Mouse (Mus musculus) ZHBTc4 (cell line): ENCODE measurements around the gene Dnah1.

Experiments
- DNase-seq: peaks from one replicate; pipeline ENCODE4 v3.0.0-alpha.2; 2011; ENCODE audit warnings: low read depth, low spot score

The Dnah1 gene

GRCm38 (mm10) chr14:31319546-31319945, 4.2 kb downstream of the Dnah1 start:
- no peak for DNase-seq

- DNase-seq = no peak
These were observed 5.9 kb downstream of the Dnah1 start for GRCm38 (mm10) chr14:31317754-31318153.

- DNase-seq = no peak
These were observed 7.1 kb downstream of the Dnah1 start for GRCm38 (mm10) chr14:31316613-31317012.

GRCm38 (mm10) chr14:31313192-31313591, 10.5 kb downstream of the Dnah1 start:
- no peak for DNase-seq

DNA sequence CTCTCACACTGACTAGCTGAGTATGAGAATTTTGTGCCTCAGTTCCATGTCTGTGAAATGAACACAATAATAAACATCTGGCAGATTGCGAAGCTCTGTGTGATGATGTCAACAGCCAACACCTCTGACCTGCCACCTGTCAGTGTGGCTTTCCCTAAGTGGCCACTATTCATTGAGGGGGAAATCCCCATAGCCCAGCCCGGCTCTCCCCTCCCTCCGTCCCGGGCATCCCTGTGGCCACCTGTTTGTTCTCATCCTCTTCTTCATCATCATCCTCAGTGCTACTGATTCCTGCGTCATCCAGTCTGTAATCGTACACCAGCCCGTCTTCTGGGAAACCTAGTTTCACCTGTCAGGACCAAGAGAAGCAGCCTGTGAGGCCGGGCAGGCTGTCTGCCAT, 38.0 kb downstream of the Dnah1 start:
- DNase-seq = no peak

DNA sequence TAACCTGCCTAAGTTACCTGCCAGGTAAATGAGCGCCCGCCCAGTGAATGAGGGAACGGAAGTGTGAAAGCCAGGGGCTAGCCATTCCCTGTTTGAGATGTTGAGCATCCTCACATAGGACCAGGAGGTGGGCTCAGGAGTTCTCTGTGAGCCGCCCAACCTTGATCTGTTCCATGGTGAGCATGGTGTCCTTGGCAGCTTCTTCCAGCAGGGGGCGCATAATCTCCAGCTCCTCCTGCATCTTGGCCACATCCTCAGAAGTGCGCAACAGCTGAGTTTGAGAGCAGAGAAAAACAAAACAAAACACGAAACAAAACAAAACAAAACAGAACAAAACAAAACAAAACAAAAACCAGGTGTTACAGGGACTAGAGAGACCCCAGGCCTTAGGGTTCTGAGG, 51.5 kb downstream of the Dnah1 start:
- DNase-seq = peak; percentile 85

GRCm38 (mm10) chr14:31271121-31271520, 52.6 kb downstream of the Dnah1 start:
- DNase-seq = no peak

DNA sequence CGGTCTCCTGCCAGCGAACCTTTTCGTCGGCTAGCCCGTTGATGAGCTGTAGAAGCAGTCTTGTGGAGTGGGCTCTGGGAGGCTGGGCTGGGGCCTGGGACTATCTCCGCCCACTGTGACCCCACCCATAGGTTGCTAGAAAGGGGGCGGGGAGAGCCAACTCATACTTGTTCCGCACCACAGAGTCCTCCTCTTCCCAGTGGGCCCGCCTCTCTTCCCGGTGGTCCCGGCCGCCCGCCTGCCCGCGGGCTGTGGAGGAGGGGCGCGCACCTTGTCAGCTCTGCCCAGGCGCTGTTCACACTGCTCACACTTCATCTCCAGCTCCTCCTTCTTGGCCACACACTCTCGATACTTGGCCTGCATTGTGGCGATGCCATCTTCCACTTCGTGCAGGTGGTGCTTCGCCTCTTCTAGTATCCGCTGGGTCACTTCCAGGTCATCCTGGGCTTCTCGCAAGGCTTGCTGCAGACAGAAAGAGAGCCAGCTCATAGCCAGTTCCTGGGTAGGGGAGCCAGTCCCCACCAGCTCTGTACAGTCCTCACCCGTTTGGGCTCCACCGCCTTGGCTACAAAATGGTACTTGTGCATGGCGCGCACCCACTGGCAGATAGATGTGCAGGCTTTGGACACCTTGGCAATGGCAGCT, 54.1 kb downstream of the Dnah1 start:
- DNase-seq = peak; percentile 90

DNA sequence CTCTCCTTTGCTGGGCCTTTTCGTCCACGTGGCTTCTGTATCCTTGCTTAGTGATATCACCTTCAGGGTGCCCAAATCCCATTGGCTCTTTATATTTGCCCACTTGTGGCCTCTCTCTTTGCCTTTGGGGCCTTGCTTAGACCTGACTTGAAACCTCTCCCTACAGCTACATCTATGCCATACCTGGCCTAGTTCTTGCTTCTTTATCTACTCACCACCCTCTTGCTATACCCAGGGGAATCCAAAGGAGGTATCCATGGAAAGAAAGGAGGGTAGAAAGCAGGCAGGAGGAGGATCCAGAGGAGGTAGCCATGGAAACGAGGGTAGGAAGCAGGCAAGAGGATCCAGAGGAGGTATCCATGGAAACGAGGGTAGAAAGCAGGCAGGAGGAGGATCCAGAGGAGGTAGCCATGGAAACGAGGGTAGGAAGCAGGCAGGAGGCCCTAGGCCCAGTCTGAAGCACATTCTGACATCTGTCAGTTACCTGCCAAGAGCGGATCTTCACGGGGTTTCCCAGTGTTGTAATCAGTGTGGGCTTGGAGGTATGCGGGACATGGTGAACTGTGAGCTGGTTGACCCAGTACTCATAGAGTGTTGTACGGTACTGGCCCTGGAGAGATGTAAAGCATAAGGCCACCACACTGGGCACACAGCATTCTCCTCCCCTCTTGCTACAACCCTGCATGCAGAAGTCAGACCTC, 55.2 kb downstream of the Dnah1 start:
- DNase-seq = peak; percentile 16

DNA sequence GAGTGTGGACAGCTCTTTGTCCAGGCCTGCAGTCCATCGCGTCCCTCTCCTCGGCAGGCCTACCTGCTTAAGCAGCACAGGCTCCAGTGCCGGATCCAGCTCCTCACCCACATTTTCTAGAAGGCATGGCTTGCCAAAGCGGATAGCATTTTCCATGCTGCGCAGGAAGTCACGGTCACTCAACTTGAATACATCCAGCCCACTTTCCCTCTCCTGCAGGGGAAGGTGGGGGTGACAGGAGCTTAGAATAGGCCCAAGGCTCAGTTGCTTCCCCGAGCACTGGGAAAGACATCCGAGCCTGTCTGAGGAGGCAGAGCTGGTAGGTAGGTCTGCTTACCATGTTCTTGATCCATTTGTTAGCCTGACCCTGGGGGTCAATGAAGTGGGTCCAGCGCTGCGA, 56.0 kb downstream of the Dnah1 start:
- DNase-seq = no peak

- DNase-seq = no peak
These were observed 62.8 kb downstream of the Dnah1 start for GRCm38 (mm10) chr14:31260932-31261331.

DNA sequence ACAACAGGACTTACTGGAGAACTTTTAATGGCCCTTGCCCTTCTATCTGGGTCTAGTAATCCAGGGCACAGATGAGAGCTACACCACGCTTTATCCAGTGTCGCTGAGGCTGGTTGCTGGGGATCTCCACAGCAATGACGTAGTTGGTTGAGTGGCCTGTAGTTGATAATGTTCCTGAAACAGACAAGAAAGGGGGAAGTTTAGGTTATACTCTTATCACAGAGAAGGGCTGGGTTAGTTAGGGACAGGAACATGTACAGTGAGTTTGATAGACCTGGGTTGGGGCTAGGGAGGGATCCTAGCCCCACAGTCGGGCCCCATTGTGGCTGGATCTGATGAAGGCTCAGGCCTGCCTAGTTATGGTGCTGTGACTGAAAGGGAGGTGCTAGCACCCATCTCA, 63.3 kb downstream of the Dnah1 start:
- no peak for DNase-seq

DNA sequence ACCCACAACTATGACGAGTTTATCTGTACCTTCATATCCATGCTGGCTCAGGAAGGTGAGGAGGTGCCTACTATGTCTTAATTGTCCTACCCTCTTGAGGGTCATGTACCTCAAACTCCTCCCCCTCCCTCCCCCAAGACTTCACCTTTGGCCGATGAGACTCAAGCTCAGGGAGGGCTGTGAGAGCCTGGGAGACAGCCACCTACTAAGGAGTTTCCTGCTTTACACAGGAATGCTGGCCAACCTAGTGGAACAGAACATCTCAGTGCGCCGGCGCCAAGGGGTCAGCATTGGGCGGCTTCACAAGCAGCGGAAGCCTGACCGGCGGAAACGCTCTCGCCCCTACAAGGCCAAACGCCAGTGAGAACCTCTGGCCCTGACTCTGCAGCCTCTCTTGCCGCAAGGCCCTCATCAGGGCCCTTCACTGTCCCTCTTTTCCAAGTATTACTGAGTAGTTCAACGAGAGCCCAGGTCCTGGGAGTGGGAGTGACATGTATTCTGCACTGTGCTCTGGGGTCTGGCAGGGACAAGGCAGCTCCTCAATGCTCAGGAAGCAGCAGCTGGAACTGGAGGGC, 65.1 kb downstream of the Dnah1 start:
- no peak for DNase-seq

DNA sequence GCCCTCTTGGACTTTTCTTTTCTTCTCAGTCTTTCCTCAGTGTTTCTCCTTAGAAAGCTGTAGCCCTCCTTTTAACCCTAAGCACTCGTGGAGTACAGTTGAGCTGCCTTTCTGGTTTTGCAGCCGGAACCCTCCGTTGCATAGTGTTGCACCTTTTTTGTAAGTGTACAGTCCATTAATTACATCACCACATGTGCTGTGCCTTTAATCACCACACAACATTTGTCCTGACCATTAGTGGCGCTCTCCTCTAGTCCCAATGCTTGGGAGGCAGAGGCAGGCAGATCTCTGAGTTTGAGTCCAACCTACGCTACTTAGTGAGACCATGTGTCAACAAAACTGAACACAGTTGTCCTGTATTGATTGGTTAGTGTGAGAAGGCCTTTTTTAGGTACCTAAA, 71.6 kb downstream of the Dnah1 start:
- DNase-seq = no peak

GRCm38 (mm10) chr14:31251626-31252025, 72.1 kb downstream of the Dnah1 start:
- DNase-seq = no peak

- DNase-seq = peak; percentile 97
These were observed 72.6 kb downstream of the Dnah1 start, which contains the start of the genes Phf7 and Bap1 for GRCm38 (mm10) chr14:31251084-31251604. Gene Phf7 (minus strand): TSS chr14:31251317. Gene Bap1 (plus strand): TSS chr14:31251450.

GRCm38 (mm10) chr14:31250222-31251083, 73.2 kb downstream of the Dnah1 start:
- peak; percentile 22 for DNase-seq

DNA sequence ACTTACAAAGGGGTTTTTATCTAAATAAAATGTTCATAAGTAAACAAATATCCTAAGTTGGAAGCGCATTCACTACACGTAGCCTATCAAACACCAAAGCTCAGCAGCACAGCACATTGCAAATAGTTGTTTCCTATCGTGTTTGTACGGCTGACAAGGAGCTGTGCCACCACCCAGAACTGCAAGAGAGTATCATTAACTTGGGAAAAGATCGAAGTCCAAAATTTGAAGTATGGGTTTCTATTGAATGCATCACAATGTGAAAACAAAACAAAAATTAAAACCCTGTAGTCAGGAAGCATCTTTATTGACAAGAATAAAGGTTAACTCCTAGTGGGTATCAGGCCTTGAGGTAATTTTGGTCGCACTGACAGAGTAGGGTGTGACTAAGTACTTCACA, 75.3 kb downstream of the Dnah1 start:
- no peak for DNase-seq

- DNase-seq = no peak
These were observed 77.8 kb downstream of the Dnah1 start for GRCm38 (mm10) chr14:31245946-31246345.

DNA sequence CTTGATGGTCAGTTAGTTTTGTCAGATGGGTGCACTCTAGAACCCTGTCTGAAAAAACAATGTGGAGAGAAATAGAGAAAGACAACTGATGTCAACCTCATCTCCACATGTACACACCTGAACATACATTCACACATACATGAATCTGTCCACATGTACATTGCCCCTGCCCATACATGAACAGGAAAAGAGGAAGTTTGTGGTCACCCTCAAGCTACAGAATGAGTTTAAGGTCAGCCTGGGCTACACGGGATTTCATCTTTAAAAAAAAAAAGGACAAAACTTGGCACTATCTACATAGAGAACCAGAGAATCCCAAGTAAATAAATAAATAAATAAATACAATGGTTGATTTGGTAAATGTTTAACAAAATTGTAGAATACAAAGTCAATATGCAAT, 78.9 kb downstream of the Dnah1 start:
- no peak for DNase-seq

- no peak for DNase-seq
These were observed 83.2 kb downstream of the Dnah1 start for GRCm38 (mm10) chr14:31240528-31240927.
